Mouse (Mus musculus): ENCODE results near the gene Nyap1. TPM values are rescaled to one million over a fixed set of nuclear protein-coding genes. Genes with fewer than 3 reads are reported as not detected.
A peak's percentile ranks its signal among the peaks of the same experiment; 100 is the strongest.

Nyap1 gene
- polyA plus RNA-seq, 1 experiment from 2014 or later = 0.33 TPM

DNA sequence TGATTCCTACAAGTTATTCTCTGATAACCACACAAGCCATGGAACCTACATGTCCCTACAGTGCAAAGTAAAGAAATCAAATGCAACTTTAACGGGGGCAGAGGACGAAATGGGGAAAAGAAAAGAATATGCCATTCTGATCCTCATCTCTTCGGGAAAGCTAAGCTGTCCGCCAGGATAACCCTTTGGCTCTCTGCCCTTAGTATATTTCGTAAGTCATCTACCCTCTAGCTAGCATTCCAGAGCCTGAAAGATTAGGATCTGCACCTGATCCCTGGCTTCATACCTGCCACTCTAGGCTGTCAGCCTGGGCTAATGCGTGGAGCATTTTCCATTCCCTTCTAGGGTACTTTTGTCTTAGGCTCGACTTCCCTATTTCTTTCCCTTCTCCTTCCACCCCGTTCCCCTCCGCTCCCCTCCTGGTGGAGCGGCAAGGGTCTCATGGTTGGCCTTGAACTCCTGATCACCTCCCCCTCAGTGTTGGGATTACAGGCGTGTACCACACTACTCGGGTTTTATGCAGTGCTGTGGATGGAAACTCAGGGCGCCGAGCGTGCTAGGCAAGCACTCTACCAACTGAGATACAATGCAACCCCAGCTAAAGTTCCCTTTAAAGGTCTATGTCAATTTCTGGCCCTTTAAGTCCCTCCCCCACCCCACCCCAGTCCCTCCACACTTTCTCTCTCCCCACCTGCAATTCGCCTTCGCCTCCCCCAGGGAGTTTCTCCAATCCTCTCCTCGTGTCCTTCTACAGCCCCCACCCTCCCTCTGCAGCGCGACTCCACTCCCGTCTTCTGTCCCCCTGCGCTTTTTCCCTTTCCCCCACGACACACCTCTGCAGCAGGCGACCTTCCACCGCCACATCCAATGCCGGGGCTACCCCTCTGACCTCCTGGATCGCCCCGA, 57.8 kb downstream of the Nyap1 start:
- Histone ChIP-seq H3K27me3 (replicated peaks) (no peaks in the 10 kb centered on the region), H3K9ac (peak overlapping the region; percentile 92), H3K4me1 (peaks cover 79% of the 10 kb centered on the region), H3K9me3 (replicated peaks) (no peaks in the 10 kb centered on the region), H3K4me2 (peak overlapping the region; percentile 90), H3K36me3 (peaks cover 37% of the 10 kb centered on the region), H3K27ac (peak overlapping the region; percentile 81), H3K4me3 (peak overlapping the region; percentile 90)
- ATAC-seq = no peak
- 7% methylated on average over 28 of the region's 28 CpGs for WGBS (ENCODE audit: insufficient replicate concordance)

DNA sequence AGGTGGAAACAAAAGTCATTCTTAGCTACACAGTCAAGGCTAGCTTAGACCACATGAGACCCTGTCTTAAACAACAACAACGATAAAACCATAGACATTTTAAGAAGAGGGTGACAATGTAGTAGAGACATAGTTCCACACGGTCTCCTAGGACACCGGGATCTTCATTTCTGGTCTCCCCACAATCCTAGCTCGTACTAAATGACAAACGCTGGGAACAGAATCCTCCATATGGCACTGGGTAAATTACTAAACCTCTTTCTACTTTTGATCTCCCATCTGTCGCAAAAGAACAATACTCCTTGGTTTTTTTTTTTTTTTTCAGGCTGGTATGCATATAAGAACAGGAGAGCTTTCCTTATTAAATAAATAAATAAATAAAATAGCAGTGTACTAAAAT, 58.9 kb downstream of the Nyap1 start:
- WGBS (ENCODE audit: insufficient replicate concordance) = 91% methylated on average over 6 of the region's 6 CpGs
- Histone ChIP-seq H3K27ac (peak overlapping the region; percentile 49; the same call in 1 of the 2 replicates), H3K4me1 (peaks cover 77% of the 10 kb centered on the region), H3K4me2 (peak overlapping the region; percentile 90), H3K36me3 (peaks cover 48% of the 10 kb centered on the region), H3K9me3 (replicated peaks) (no peaks in the 10 kb centered on the region), H3K9ac (peak overlapping the region; percentile 92), H3K27me3 (replicated peaks) (no peaks in the 10 kb centered on the region), H3K4me3 (peak overlapping the region; percentile 90)
- ATAC-seq = no peak

Other genes starting within 250 kb of the Nyap1 start
- gene Pop7, start 239.1 kb downstream of the Nyap1 start, polyA plus RNA-seq (2016; fragmentation: Nextera tagmentation; extraction: Ambion mirVana) = 48.4 and 55.3 TPM in 2 replicates
- 5.6 and 6.0 TPM in 2 replicates for gene Gigyf1, start 223.1 kb downstream of the Nyap1 start, polyA plus RNA-seq (2016; fragmentation: Nextera tagmentation; extraction: Ambion mirVana)
- 1.7 and 2.3 TPM in 2 replicates for gene Epo, start 208.4 kb downstream of the Nyap1 start, polyA plus RNA-seq (2016; fragmentation: Nextera tagmentation; extraction: Ambion mirVana)
- gene Gnb2, start 208.1 kb downstream of the Nyap1 start, polyA plus RNA-seq (2016; fragmentation: Nextera tagmentation; extraction: Ambion mirVana) = 215 and 221 TPM in 2 replicates
- gene Actl6b, start 188.1 kb downstream of the Nyap1 start, polyA plus RNA-seq (2016; fragmentation: Nextera tagmentation; extraction: Ambion mirVana) = not detected in 2 replicates
- 51.0 and 53.9 TPM in 2 replicates for gene Tfr2, start 171.8 kb downstream of the Nyap1 start, polyA plus RNA-seq (2016; fragmentation: Nextera tagmentation; extraction: Ambion mirVana)
- gene Mospd3, start 140.5 kb downstream of the Nyap1 start, polyA plus RNA-seq (2016; fragmentation: Nextera tagmentation; extraction: Ambion mirVana) = 45.5 and 48.4 TPM in 2 replicates
- 21.1 and 22.1 TPM in 2 replicates for gene Pcolce, start 127.8 kb downstream of the Nyap1 start, polyA plus RNA-seq (2016; fragmentation: Nextera tagmentation; extraction: Ambion mirVana)
- gene Fbxo24, start 112.6 kb downstream of the Nyap1 start, polyA plus RNA-seq (2016; fragmentation: Nextera tagmentation; extraction: Ambion mirVana) = 0.10 TPM in 1 of 2 replicates, not detected in the other
- gene Lrch4, start 112.5 kb downstream of the Nyap1 start, polyA plus RNA-seq (2016; fragmentation: Nextera tagmentation; extraction: Ambion mirVana) = 33.4 and 36.0 TPM in 2 replicates
- gene Gm20605, start 112.4 kb downstream of the Nyap1 start, polyA plus RNA-seq (2016; fragmentation: Nextera tagmentation; extraction: Ambion mirVana) = 7.8 and 9.0 TPM in 2 replicates
- 6.0 and 6.5 TPM in 2 replicates for gene Sap25, start 100.3 kb downstream of the Nyap1 start, polyA plus RNA-seq (2016; fragmentation: Nextera tagmentation; extraction: Ambion mirVana)
- gene Irs3, start 95.9 kb downstream of the Nyap1 start, polyA plus RNA-seq (2016; fragmentation: Nextera tagmentation; extraction: Ambion mirVana) = 0.05 and 0.07 TPM in 2 replicates
- 44.3 and 47.2 TPM in 2 replicates for gene Agfg2, start 56.9 kb downstream of the Nyap1 start, polyA plus RNA-seq (2016; fragmentation: Nextera tagmentation; extraction: Ambion mirVana)
- gene Tsc22d4, start 4.1 kb upstream of the Nyap1 start, polyA plus RNA-seq (2016; fragmentation: Nextera tagmentation; extraction: Ambion mirVana) = 96.0 and 99.2 TPM in 2 replicates
- gene Ppp1r35, start 37.2 kb upstream of the Nyap1 start, polyA plus RNA-seq (2016; fragmentation: Nextera tagmentation; extraction: Ambion mirVana) = 38.6 and 39.2 TPM in 2 replicates
- gene Mepce, start 46.0 kb upstream of the Nyap1 start, polyA plus RNA-seq (2016; fragmentation: Nextera tagmentation; extraction: Ambion mirVana) = 9.0 and 9.2 TPM in 2 replicates
- gene Zcwpw1, start 46.2 kb upstream of the Nyap1 start, polyA plus RNA-seq (2016; fragmentation: Nextera tagmentation; extraction: Ambion mirVana) = 6.9 and 7.5 TPM in 2 replicates
- gene Pilra, start 94.7 kb upstream of the Nyap1 start, polyA plus RNA-seq (2016; fragmentation: Nextera tagmentation; extraction: Ambion mirVana) = 1.0 and 1.4 TPM in 2 replicates
- gene Pilrb1, start 116.5 kb upstream of the Nyap1 start, polyA plus RNA-seq (2016; fragmentation: Nextera tagmentation; extraction: Ambion mirVana) = 1.3 and 1.7 TPM in 2 replicates
- 0.69 and 0.92 TPM in 2 replicates for gene Pilrb2, start 130.2 kb upstream of the Nyap1 start, polyA plus RNA-seq (2016; fragmentation: Nextera tagmentation; extraction: Ambion mirVana)
- 1.0 and 1.3 TPM in 2 replicates for gene Cyp3a13, start 180.0 kb upstream of the Nyap1 start, polyA plus RNA-seq (2016; fragmentation: Nextera tagmentation; extraction: Ambion mirVana)
- not detected in 2 replicates for gene Gjc3, start 221.5 kb upstream of the Nyap1 start, polyA plus RNA-seq (2016; fragmentation: Nextera tagmentation; extraction: Ambion mirVana)
- gene Azgp1, start 239.9 kb upstream of the Nyap1 start, polyA plus RNA-seq (2016; fragmentation: Nextera tagmentation; extraction: Ambion mirVana) = not detected in 2 replicates

Data from liver, embryonic 12.5 days (tissue).